Mouse (Mus musculus) liver, embryonic 11.5 days (tissue): ENCODE results near the gene Pde8b. TPM values are rescaled to one million over a fixed set of nuclear protein-coding genes. Genes with fewer than 3 reads are reported as not detected.
A peak's percentile ranks its signal among the peaks of the same experiment; 100 is the strongest.
"Not testable (repeated sequence)": the region's sequence is repeated elsewhere in the genome, so short reads cannot be mapped to it uniquely, and the experiment has no call there.

ENCODE experiments used
- ATAC-seq: fragments of 200-750 bp; cut with Nextera tagmentation; replicated peaks from 2 replicates; pipeline ENCODE4 v1.8.0; 2017; ENCODE audit warnings: moderate number of reproducible peaks, mild to moderate bottlenecking, moderate TSS enrichment, moderate library complexity; ENCODE audit not compliant: low FRiP score
- DNase-seq: peaks from one replicate; pipeline ENCODE4 v3.0.0-alpha.2; 2017; ENCODE audit warnings: low spot score
- H3K27ac ChIP-seq: fragments of 300-500 bp; sonication (generic); 2 replicates; pipeline ENCODE4 v1.5.1; 2014; ENCODE audit warnings: mild to moderate bottlenecking, low read depth, low read length, control low read depth
- H3K27me3 ChIP-seq: fragments of 300-500 bp; sonication (generic); replicated peaks from 2 replicates; pipeline ENCODE4 v1.6.1; 2014; ENCODE audit warnings: low read length, mixed read lengths; ENCODE audit not compliant: control insufficient read depth, insufficient read depth
- H3K36me3 ChIP-seq: fragments of 300-500 bp; sonication (generic); 2 replicates; pipeline ENCODE4 v1.6.1; 2014; ENCODE audit warnings: mild to moderate bottlenecking, low read length, moderate library complexity, mixed read lengths; ENCODE audit not compliant: control insufficient read depth, insufficient read depth
- H3K4me1 ChIP-seq: fragments of 300-500 bp; sonication (generic); replicated peaks from 2 replicates; pipeline ENCODE4 v1.6.1; 2014; ENCODE audit warnings: low read length, mixed read lengths; ENCODE audit not compliant: control insufficient read depth, insufficient read depth
- H3K4me2 ChIP-seq: fragments of 300-500 bp; sonication (generic); 2 replicates; pipeline ENCODE4 v1.6.1; 2014; ENCODE audit warnings: mild to moderate bottlenecking, control low read depth, moderate library complexity
- H3K4me3 ChIP-seq: fragments of 300-500 bp; sonication (generic); 2 replicates; pipeline ENCODE4 v1.5.1; 2014; ENCODE audit warnings: low read depth, low read length, control low read depth
- H3K9ac ChIP-seq: fragments of 300-500 bp; sonication (generic); 2 replicates; pipeline ENCODE4 v1.6.1; 2014; ENCODE audit warnings: low read depth, low read length, control low read depth
- H3K9me3 ChIP-seq: fragments of 300-500 bp; sonication (generic); 2 replicates; pipeline ENCODE4 v1.6.1; 2016; ENCODE audit warnings: low read length, inconsistent platforms, mixed read lengths; ENCODE audit not compliant: control insufficient read depth
- WGBS: fragments of 180-500 bp; shearing (Covaris S2); extraction: QIAGEN DNeasy Blood & Tissue Kit; methylation state at CpG from one replicate; pipeline ENCODE4 v1.1.7; 2014; 5-methylcytosine and 5-hydroxymethylcytosine counted together
- polyA plus RNA-seq: library from polyadenylated mRNA; unstranded; fragments of >200 nt; fragmentation: Nextera tagmentation; extraction: Ambion mirVana; gene quantifications from 2 replicates; pipeline ENCODE4 v1.2.1, GENCODE M21; 2014

The Pde8b gene
- polyA plus RNA-seq, 1 experiment from 2014 or later: 0.73 TPM

DNA sequence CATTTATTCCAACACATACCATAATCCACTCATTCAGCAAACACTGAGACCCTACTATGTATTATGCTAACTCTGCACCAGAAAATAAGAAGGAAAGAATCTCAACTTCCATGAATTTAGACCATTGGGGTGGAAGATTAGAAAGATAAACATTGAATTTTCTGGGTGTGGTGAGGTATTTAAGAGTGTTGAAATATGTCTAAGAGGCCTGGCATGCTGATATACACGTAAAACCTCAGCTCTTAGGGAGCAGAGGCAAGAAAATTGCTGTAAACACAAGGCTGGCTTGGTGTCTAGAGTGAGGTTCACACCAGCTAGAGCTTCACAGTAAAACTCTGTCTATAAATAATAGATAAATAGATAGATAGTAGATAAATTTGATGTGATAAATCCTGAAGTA lies 19.8 kb downstream of the Pde8b start:
- Histone ChIP-seq H3K9me3 (no peaks in the 10 kb centered on the region), H3K4me1 (no peaks in the 10 kb centered on the region), H3K36me3 (no peaks in the 10 kb centered on the region), H3K4me2 (no peak overlapping the region), H3K9ac (no peak overlapping the region), H3K27me3 (peaks cover 2% of the 10 kb centered on the region; the same call in 1 of the 2 replicates), H3K27ac (no peak overlapping the region), H3K4me3 (no peak overlapping the region)
- 64% methylated on average over 1 of the region's 1 CpGs for WGBS
- DNase-seq (no peak), ATAC-seq (no peak)

DNA sequence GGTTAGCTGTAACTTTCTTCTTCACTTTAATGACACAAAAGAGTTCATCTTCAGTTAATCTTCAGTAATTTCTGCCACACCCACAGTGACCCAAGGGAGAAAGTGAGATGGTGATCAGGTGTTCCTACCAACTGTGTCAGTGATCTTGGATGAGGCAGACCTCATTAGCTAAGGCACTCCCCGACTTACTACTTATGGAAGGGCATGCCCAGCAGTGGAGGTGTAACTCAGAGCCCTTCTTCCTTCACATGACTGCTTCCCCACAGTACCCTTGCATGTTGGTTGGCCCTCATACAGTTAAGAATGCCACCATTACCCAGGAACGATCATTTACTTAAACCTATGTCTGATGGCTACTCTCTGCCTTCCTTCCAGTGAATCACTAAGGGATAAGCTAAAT lies 25.6 kb downstream of the Pde8b start:
- WGBS: 69% methylated on average over 2 of the region's 2 CpGs
- Histone ChIP-seq H3K4me1 (no peaks in the 10 kb centered on the region), H3K27me3 (peaks cover 39% of the 10 kb centered on the region), H3K9ac (no peak overlapping the region), H3K9me3 (no peaks in the 10 kb centered on the region), H3K27ac (no peak overlapping the region), H3K36me3 (no peaks in the 10 kb centered on the region), H3K4me2 (no peak overlapping the region), H3K4me3 (no peak overlapping the region)
- no peak for DNase-seq
- no peak for ATAC-seq

DNA sequence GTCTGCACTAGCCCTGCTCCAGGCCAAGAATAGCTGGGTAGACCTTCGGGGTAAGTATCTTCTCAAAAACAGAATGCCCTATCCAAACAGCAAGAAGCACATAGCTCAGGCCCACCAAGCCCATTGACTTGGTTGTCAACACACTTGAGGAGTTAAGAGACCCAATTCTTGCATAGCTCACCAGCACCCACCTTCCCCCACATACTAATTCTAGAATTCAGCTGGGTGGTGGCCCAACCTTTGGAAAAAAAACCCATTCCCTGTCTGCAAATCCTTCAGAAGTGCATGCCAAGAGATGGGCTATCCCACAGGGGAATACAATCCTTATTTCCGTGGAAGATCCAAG lies 26.7 kb downstream of the Pde8b start:
- ATAC-seq (no peak), DNase-seq (no peak)
- no peak overlapping the region for H3K27ac ChIP-seq
- no peak overlapping the region for H3K9ac ChIP-seq
- peaks cover 39% of the 10 kb centered on the region for H3K27me3 ChIP-seq
- peak overlapping the region; percentile 85 for H3K4me2 ChIP-seq
- H3K36me3 ChIP-seq: no peaks in the 10 kb centered on the region
- 41% methylated on average over 2 of the region's 2 CpGs for WGBS
- H3K4me3 ChIP-seq: peak overlapping the region; percentile 59
- H3K4me1 ChIP-seq: no peaks in the 10 kb centered on the region
- H3K9me3 ChIP-seq: no peaks in the 10 kb centered on the region

DNA sequence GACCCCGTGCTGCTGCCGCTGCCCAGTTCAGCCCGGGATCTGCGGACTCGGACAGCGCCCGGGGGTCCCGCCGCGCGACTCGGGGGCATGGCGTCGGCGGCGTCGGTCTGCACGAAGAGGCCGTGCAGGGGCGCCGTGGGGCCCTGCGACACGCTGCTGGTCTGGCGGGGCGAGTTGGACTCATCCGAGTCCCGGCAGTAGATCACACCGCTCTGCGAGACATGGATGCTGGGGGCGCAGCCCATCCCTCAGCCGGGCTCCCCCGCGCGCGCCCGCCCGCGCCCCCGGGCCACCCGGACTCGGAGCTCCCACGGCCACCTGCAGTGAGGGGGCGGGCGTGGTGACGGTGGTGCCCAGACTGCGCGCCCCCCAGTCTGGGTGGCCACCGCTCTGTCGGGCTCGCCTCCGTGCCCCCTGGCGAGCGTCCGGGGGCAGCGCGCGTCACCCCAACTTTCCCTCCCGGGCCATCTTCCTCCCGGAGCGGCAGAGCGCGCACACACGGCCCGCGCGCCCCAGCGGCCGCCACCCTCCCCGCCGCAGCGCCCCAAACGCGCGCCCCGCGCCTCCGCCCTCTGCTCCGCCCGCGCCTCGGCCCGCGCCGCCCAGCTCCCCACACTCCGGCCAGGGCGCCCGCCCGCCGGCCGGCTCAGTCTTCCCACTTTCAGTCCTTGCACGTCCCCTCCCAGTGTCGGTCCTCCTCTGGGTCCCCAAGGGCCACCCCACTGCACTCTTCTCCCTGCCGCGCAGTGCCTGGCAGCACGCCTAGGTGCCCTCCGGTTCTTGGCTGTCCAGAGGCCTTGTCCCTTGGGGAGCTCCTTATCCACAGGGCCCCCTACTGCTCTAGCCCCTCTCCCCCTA lies 27.3 kb downstream of the Pde8b start:
- H3K27me3 ChIP-seq: peaks cover 39% of the 10 kb centered on the region
- no peaks in the 10 kb centered on the region for H3K4me1 ChIP-seq
- H3K27ac ChIP-seq: no peak overlapping the region
- H3K4me3 ChIP-seq: peak overlapping the region; percentile 59
- no peak overlapping the region for H3K9ac ChIP-seq
- H3K36me3 ChIP-seq: no peaks in the 10 kb centered on the region
- peak overlapping the region; percentile 85 for H3K4me2 ChIP-seq
- ATAC-seq (no peak), DNase-seq (peak; percentile 48)
- WGBS: 2% methylated on average over 93 of the region's 96 CpGs
- H3K9me3 ChIP-seq: no peaks in the 10 kb centered on the region

DNA sequence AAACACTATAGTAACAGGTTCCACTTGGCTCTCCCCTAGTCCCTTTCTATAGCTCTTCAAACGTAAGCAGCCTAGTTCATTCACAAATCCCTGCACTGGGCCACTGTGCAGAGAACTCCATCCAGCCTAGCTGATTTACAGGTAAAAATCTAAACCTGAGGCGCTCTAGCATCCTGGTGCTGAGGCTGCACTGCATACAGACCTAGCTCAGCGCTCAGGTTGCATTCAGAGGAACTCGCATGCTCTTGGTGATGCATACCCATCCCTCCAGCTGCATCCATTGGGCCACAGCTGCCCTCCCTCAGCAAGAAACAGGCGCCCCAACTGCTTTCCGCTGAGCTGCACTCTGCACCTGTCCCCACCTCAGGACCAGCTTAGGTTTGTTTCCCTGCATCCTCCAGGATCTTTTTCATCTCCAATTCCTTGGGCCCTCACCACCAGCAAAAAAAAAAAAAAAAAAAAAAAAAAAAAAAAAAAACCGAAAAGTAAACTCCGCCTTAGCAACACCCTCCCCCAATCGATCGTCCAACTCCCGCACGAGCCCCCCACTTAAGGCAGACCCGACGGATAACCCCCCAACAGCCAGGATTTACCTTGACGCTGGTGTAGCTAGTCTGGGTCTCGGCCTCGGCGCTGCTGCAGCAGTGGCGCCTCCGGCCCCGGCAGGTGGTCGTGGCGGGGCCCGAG lies 28.1 kb downstream of the Pde8b start:
- WGBS: 4% methylated on average over 24 of the region's 24 CpGs
- peak overlapping the region; percentile 85 for H3K4me2 ChIP-seq
- no peak for DNase-seq

DNA sequence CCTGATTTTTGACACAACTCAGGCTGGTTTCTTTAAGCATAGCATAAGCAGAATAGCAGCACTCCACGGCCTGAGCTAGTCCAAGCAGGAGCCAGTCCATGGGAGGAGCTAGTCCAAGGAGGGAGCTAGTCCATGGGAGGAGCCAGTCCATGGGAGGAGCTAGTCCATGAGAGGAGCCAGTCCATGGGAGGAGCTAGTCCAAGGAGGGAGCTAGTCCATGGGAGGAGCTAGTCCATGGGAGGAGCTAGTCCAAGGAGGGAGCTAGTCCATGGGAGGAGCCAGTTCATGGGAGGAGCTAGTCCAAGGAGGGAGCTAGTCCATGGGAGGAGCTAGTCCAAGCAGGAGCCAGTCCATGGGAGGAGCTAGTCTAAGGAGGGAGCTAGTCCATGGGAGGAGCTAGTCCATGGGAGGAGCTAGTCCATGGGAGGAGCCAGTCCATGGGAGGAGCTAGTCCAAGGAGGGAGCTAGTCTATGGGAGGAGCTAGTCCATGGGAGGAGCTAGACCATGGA lies 34.4 kb downstream of the Pde8b start:
- H3K27ac ChIP-seq, H3K9me3 ChIP-seq, H3K27me3 ChIP-seq, DNase-seq, H3K4me3 ChIP-seq, H3K4me1 ChIP-seq, H3K9ac ChIP-seq, H3K4me2 ChIP-seq, H3K36me3 ChIP-seq, ATAC-seq: not testable (repeated sequence)
- 50% methylated on average over 1 of the region's 1 CpGs for WGBS

More for the DNA sequence above, 28.1 kb downstream of the Pde8b start:
- H3K9ac ChIP-seq: no peak overlapping the region
- H3K36me3 ChIP-seq: no peaks in the 10 kb centered on the region
- no peaks in the 10 kb centered on the region for H3K9me3 ChIP-seq
- H3K4me3 ChIP-seq: peak overlapping the region; percentile 59
- no peaks in the 10 kb centered on the region for H3K4me1 ChIP-seq
- H3K27ac ChIP-seq: no peak overlapping the region
- peaks cover 39% of the 10 kb centered on the region for H3K27me3 ChIP-seq
- no peak for ATAC-seq

DNA sequence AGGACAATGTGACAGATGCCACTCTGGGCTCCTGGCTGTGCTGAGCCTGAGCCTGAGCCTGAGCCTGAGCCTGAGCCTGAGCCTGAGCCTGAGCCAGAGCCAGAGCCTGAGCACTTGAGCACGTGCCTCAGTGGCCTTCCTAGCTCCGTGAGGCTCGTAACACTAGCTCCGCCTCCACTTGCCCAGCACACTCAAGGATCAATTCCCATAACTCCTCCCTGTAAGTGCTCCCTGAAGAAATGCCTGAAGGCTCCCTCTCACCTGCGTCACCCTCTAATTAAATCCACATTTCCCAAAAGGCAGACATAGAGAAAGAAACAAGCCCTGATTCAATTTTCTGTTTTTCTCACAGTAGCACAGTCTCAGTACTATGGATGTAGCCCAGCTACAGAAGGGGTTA lies 37.8 kb downstream of the Pde8b start:
- no peaks in the 10 kb centered on the region for H3K36me3 ChIP-seq
- H3K4me2 ChIP-seq: no peak overlapping the region
- H3K27me3 ChIP-seq: no peaks in the 10 kb centered on the region
- no peaks in the 10 kb centered on the region for H3K4me1 ChIP-seq
- H3K9ac ChIP-seq: no peak overlapping the region
- no peak for DNase-seq
- no peak overlapping the region for H3K4me3 ChIP-seq
- H3K9me3 ChIP-seq: no peaks in the 10 kb centered on the region
- 68% methylated on average over 5 of the region's 5 CpGs for WGBS
- H3K27ac ChIP-seq: no peak overlapping the region
- ATAC-seq: no peak

DNA sequence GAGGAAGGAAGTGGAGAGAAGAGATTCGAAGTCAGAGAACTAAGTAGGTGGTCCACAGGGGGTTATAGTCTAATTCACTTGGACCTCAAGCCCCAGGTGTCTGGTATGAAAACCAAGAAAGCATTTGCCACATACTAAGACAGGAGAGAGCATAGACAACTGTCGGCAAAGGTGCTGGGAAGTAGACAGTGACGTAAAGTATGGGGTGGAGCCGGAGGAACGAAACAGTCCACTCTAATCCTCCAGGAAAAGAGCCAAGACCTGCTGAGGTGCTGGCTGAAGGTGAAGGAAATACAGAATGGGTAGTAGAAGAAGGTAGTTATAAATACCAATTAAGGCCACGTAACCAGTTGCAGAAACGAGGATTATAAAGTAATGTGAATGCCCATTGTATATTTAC lies 42.8 kb downstream of the Pde8b start:
- H3K9ac ChIP-seq, H3K9me3 ChIP-seq, ATAC-seq, H3K27me3 ChIP-seq, H3K36me3 ChIP-seq, DNase-seq, H3K4me1 ChIP-seq, H3K4me2 ChIP-seq, H3K27ac ChIP-seq, H3K4me3 ChIP-seq: not testable (repeated sequence)
- 81% methylated on average over 7 of the region's 7 CpGs for WGBS
